Mouse (Mus musculus) 416B (cell line): ENCODE measurements at regions not wholly inside any gene's neighbourhood (a gene's known extent, or its start where the extent isn't known, plus 50 kb on each side); places are given as distances from the start of the nearest gene placed in this dataset.

ENCODE experiments used
- DNase-seq: peaks from one replicate; pipeline ENCODE4 v3.0.0; 2011; ENCODE audit warnings: low read depth

DNA sequence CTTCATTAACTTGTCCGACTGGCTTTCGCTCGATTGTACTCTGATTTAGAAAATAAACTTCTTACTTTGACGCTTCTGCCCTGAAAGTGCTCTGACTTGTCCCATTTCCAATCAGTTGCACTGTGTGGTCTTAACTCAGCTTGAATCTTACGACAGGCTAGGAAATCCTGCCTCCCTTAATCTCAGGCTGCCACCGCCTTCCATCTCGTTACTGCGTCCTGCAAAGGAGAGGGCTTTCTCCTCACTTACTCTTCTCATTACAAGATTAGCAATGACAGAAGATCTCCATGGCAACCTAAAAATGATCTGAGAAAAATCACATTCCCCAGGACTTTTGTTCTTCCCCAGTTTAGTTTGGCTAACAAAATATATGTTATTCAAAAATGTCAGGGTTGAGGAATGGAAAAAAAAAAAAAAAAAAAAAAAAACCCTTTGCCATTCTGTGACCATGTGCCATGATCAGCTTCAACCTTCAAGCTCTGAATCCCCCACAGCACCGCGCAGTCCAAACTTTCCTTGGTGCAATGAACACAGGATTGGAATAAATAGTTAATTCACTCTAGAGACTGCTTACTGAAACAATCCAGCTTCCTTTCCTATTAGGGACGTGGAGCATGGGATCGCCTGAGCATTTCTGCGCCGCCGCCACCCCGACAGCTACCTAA, 494.1 kb downstream of the Lmo4 start:
- no peak for DNase-seq

DNA sequence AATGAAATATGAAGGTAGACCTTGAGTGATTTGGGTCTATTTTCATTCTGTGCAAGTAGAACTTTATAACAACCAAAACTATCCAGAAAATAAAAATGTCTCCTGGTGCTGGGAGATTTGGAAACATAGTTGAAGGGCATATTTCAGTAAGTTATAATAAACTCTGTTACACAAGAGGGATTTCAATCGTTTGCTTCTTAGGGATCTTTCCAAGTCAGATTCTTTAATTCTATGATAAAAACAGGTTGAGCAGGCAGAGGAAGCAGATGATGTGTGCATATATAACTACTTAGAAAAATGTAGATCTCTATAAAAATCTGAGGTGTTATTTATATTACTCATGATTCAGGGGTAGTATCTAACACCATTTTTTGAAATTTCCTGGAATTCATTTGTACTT, 498.3 kb downstream of the Lmo4 start:
- no peak for DNase-seq

DNA sequence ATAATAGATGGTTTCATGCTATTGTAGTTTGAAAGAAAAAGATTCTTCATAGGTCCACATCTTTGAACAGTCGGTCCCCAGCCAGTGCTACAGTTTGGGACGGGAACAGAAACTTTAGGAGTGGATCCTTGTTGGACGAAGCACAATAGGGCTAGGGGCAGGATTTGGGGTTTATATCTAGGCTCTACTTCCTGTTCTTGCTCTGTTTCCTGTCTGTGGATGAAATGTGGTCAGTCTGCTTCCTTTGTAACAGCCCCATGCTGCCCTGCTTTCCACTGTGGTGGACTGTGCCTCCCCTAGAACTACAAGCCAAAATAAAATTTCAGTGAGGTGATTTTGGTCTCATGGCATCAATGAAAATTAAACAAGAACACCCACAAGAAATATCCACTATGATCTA, 510.2 kb downstream of the Lmo4 start:
- DNase-seq: peak; percentile 3

- DNase-seq: peak; percentile 0
Measured at GRCm38 (mm10) chr3:143685742-143686141, 519.3 kb downstream of the Lmo4 start.

DNA sequence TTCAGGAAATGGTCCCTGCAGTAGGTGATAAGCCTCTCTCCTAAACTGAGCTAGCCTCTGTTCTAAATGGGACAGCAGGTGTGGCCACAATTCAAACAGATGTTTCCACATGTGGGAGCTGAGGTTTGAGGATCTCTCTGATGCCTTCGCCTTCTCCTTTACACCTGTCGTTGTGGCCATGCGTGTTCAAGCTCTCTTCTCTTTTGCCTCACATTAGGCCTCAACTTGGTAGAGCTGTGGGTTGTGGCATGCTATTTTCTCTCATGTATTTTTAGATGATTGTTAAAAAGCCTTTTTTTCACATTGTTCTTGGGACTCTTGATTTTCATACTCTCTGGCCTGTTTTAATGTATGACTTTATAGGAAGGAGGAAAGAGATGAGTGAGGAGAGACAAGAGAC, 526.8 kb downstream of the Lmo4 start:
- DNase-seq: no peak

GRCm38 (mm10) chr3:143674855-143675254, 530.2 kb downstream of the Lmo4 start:
- peak; percentile 40 for DNase-seq

GRCm38 (mm10) chr3:143674446-143674845, 530.6 kb downstream of the Lmo4 start:
- no peak for DNase-seq

GRCm38 (mm10) chr3:143662041-143662685, 542.9 kb downstream of the Lmo4 start:
- no peak for DNase-seq

- no peak for DNase-seq
Measured at GRCm38 (mm10) chr3:143659421-143659978, 545.5 kb downstream of the Lmo4 start.

DNA sequence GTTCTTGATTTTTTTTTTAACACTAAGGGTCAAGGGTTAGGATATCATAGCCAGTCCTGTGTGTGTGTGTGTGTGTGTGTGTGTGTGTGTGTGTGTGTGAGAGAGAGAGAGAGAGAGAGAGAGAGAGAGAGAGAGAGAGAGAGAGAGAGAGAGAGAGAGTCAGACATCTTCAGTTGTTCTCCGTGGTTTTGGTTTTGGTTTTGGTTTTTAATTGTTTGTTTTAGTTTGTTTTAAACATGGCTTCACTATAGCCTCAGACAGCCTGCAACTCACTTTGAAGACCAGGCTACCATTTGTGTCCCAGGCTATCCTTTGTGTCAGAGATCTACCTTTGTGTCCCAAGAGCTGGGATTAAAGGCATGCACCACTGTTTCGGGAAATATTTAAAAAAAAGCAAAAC, 557.8 kb downstream of the Lmo4 start:
- no peak for DNase-seq

DNA sequence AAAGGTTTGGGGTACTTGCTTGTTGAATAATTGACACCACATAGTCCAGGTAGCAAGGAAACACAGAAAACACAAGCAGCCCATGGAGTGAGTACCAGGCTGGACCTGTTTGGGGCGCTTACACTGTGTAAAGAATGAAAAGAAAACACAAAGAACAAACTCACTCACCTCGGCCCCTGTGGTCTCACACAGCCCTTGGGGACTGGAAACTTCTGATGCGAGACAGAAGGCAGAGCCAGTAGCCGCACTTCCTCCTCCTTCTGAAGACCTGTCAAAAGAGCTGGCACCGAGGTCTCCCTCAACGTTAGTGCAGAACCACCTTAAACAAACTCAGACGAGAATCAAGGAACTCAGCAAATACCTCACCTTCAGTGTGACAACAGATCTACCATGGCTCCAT, 558.2 kb downstream of the Lmo4 start:
- no peak for DNase-seq

DNA sequence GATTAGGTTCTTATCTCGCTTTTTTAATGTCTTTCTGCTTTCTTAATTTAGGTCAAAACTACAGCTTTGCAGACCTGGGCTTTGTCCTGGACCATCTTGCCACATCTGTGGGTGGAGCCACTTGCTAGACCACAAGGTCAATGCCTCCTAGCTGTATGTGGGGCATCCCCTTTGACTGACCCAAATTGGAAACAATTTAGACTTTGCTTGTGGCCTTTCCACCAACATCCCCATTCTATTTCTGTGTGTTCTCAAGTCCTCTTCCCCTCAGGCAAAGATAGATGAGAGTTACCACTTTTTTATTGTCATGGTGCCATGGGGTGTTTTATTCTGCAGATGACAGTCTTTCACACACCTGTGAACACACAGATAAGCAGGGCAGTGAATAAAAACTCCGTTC, 572.0 kb downstream of the Lmo4 start:
- DNase-seq: no peak

DNA sequence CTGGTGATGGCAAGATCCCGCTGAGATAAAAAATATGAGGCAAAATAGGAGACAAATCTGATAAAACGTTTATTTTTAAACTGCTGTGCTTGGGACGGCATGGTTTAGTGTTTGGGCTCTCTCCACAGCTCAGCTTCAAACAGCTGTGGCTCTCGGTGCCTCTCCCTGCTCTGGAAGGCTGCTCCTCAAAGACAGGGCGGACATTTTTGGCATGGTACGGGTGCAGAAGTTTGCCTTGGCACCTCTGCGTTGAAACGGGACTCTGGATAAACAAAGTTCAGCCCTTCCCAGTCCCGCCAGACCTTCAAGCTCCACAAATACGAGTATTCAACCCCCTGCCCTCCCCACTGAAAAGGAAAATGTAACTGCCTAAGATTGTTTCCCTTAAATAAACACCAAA, 573.8 kb downstream of the Lmo4 start:
- no peak for DNase-seq

- peak; percentile 10 for DNase-seq
Measured at GRCm38 (mm10) chr3:143624906-143625305, 580.1 kb downstream of the Lmo4 start.

GRCm38 (mm10) chr3:143622275-143622674, 582.7 kb downstream of the Lmo4 start:
- DNase-seq: peak; percentile 20

GRCm38 (mm10) chr3:143619125-143619524, 585.9 kb downstream of the Lmo4 start:
- peak; percentile 3 for DNase-seq

- no peak for DNase-seq
Measured at GRCm38 (mm10) chr3:143614895-143615294, 590.1 kb downstream of the Lmo4 start.

- DNase-seq: no peak
Measured at GRCm38 (mm10) chr3:143614004-143614403, 591.0 kb downstream of the Lmo4 start.

DNA sequence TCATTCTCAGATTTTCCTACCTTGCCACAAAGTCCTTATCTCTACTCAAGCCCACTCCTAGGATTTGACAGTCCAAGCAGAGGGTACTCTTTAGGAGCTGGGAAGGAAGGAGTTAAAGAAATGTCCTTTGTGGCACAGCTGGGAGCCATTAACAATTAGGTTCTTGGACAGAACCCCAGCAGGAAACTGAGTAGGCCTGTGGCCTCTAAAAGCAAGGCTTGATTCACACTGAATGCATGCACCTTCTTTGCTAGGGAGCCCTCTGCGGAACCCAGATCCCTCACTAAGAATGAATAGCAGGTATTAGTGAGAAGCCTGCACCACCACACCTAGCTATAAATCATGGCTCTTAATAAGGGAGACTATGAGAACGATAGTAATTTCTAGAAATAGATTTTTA, 595.3 kb downstream of the Lmo4 start:
- DNase-seq: no peak

- peak; percentile 8 for DNase-seq
Measured at GRCm38 (mm10) chr3:143599120-143599519, 605.9 kb downstream of the Lmo4 start.

GRCm38 (mm10) chr3:143596949-143597593, 607.9 kb downstream of the Lmo4 start:
- DNase-seq: peak; percentile 8

DNA sequence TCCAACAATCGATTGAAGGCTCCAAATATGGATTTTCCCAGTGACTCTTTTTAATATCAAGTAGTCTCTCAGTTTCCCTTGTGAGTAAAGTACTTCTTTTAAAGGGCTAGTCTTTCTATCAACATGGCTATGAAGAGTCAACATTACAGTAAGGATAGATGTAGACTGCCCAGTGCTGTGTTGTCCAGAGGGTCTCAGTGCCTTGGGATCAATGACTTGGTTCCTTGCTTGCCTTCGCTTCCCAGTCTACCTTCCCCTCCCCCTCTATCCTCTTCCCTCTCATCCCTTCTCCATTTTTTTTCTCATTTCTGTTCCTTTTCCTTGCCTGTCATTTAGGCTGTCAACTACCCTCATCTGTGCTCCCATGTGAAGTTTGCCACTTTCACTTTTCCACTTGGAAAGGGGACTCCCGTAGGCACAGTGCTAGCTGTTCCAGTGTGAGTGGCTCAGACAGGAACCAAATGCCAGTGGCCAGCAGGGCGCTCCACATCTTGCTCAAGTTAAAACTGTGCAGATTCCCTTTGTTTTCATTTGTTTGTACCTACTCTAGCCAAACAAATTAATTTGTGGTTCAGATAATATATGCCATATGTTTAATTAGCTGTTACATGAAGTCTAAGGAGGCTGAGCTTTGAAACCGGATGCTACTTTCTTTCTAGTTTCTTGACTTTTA, 608.9 kb downstream of the Lmo4 start:
- DNase-seq: no peak

DNA sequence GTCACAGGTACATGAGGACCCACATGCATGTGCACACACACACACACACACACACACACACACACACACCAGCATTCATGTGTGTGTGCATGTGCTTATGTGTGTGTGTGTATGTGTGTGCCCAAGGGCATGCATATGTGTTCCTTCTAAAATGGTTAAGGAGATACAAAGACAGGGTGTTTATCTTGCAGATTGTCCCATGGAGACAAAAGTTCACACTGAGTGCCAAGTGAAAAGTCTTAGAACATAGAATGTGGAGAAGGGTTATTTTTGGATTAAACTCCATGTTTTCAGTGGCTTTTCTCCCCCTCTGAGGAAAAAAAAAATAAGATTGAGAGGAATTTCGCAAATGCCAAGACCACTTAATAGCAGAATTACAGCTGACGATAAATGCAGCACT, 609.9 kb downstream of the Lmo4 start:
- DNase-seq: no peak
